In genomic region chr7:4508062-4508738, GRCm38 (mm10) we compare ENCODE assay signal across 13 mouse cellular contexts. TPM values are rescaled to one million over a fixed set of nuclear protein-coding genes. Genes with fewer than 3 reads are reported as not detected.
DNase-seq lines count a peak whose midpoint lies in the region; ATAC-seq and TF ChIP-seq lines count a peak whose summit lies in the region.
"Had no signal": no experiment of that assay in that cellular context is flagged by ENCODE, and none has a peak within 500 bp of the region (broad histone marks: within the 10 kb centered on the region; RNA-seq: fewer than 3 reads in every experiment).

No protein-coding gene starts in this region.

- H3K27ac ChIP-seq in gastrocnemius, adult 2 months = no peak overlapping the region
- no peak overlapping the region for H3K27ac ChIP-seq in ES-Bruce4 (ENCODE audit: insufficient read depth, low read length)
- no peak overlapping the region for H3K27ac ChIP-seq in liver, embryonic 11.5 days (ENCODE audit: low read depth, low read length)

- no peak overlapping the region for H3K9ac ChIP-seq in ES-Bruce4 (ENCODE audit: low read depth, poor library complexity, severe bottlenecking)
- H3K9ac ChIP-seq in liver, embryonic 11.5 days (ENCODE audit: low read depth, low read length) = no peak overlapping the region

- no peak for TF ChIP-seq POLR2A in ES-Bruce4 (IDR thresholded peaks at IDR 0.05; ENCODE audit: insufficient read depth, low read length)

- WGBS in liver, embryonic 11.5 days = 76% methylated on average over 27 of the region's 32 CpGs

- no peaks in the 10 kb centered on the region for H3K4me1 ChIP-seq in ES-Bruce4 (ENCODE audit: control insufficient read depth, insufficient read depth, low read length)
- H3K4me1 ChIP-seq in liver, embryonic 11.5 days (replicated peaks; ENCODE audit: control insufficient read depth, insufficient read depth, low read length) = peaks cover 24% of the 10 kb centered on the region

- no peak overlapping the region for H3K4me3 ChIP-seq in gastrocnemius, adult 2 months
- H3K4me3 ChIP-seq in ES-Bruce4 (ENCODE audit: low read depth, low read length) = peak overlapping the region; percentile 35
- no peak overlapping the region for H3K4me3 ChIP-seq in liver, embryonic 11.5 days (ENCODE audit: low read depth, low read length)

- TF ChIP-seq CTCF in gastrocnemius, adult 2 months (IDR thresholded peaks at IDR 0.05) = peak; percentile 46
- TF ChIP-seq CTCF in ES-Bruce4 (IDR thresholded peaks at IDR 0.05; ENCODE audit: low read depth, low read length) = peak; percentile 66

- no peaks in the 10 kb centered on the region for H3K27me3 ChIP-seq in ES-Bruce4 (ENCODE audit: control insufficient read depth, insufficient read depth, low read length, poor library complexity, severe bottlenecking)
- no peaks in the 10 kb centered on the region for H3K27me3 ChIP-seq in liver, embryonic 11.5 days (replicated peaks; ENCODE audit: control insufficient read depth, insufficient read depth, low read length)

- no peak for DNase-seq in gastrocnemius, adult 2 months
- DNase-seq in gastrocnemius, postnatal 25 days = no peak
- DNase-seq in left cerebral cortex, postnatal 36 days (ENCODE audit: low spot score in 2 of 2) = peak; percentile 38 to 42
- no peak for DNase-seq in left cerebral cortex, adult 8-10 months (ENCODE audit: low spot score in 2 of 2)
- DNase-seq in liver, embryonic 11.5 days (ENCODE audit: low spot score) = no peak
- no peak for DNase-seq in spleen, postnatal 10 days (ENCODE audit: low spot score in 2 of 2)
- no peak for DNase-seq in thymus, postnatal 25 days
- DNase-seq: adrenal gland, postnatal 36 days; heart, postnatal 10 days; kidney, adult 8-10 months had no signal

- no peaks in the 10 kb centered on the region for H3K9me3 ChIP-seq in ES-Bruce4 (replicated peaks; ENCODE audit: control insufficient read depth, insufficient read depth, low read length, poor library complexity, severe bottlenecking)
- no peaks in the 10 kb centered on the region for H3K9me3 ChIP-seq in liver, embryonic 11.5 days (ENCODE audit: control insufficient read depth, low read length)
- H3K9me3 ChIP-seq: G1E had no signal

- peak overlapping the region; percentile 22; the same call in 1 of the 2 replicates for H3K4me2 ChIP-seq in liver, embryonic 11.5 days

- TF ChIP-seq EP300 in ES-Bruce4 (IDR thresholded peaks at IDR 0.05; ENCODE audit: insufficient read depth, low read depth, low read length) = no peak

- intact Hi-C loops in gastrocnemius, adult 2 months (cut with DNase I) = loop anchor here (10.0 kb wide), 1 partner anchor 1777 kb away; the partner anchor contains the start of gene Zfp667
- intact Hi-C loops in left cerebral cortex, postnatal 36 days (cut with DNase I) = no loop called here

- H3K36me3 ChIP-seq in ES-Bruce4 (ENCODE audit: control insufficient read depth, insufficient read depth, low read length, poor library complexity, severe bottlenecking) = no peaks in the 10 kb centered on the region
- no peaks in the 10 kb centered on the region for H3K36me3 ChIP-seq in liver, embryonic 11.5 days (ENCODE audit: control insufficient read depth, insufficient read depth, low read length)
- H3K36me3 ChIP-seq: G1E had no signal

- no peak for ATAC-seq in liver, embryonic 11.5 days (replicated peaks; ENCODE audit: low FRiP score)

RNA-seq across cellular contexts. Expression of gene Ppp1r12c, which starts 6.7 kb away (rescaled TPM):
- total RNA-seq in gastrocnemius, adult 2 months (2021) = 10 to 100 TPM; 17.8 to 24.8 TPM
- 10 to 100 TPM; 20.6 to 22.3 TPM for total RNA-seq in gastrocnemius, postnatal 25 days (2021)
- 100 to 1,000 TPM; 142 to 168 TPM for total RNA-seq in left cerebral cortex, postnatal 36 days (2021)
- total RNA-seq in left cerebral cortex, adult 8-10 months (2022) = 100 to 1,000 TPM; 142 to 158 (median 151) TPM
- polyA plus RNA-seq in ES-Bruce4 (2011; ENCODE audit: insufficient read depth, insufficient read length, low read depth, missing spikeins) = 63.1 and 68.7 TPM in 2 replicates
- polyA plus RNA-seq in liver, embryonic 11.5 days (2014; fragmentation: Nextera tagmentation; extraction: Ambion mirVana) = 46.2 and 48.0 TPM in 2 replicates

RNA-seq across cellular contexts. Expression of gene Tnnt1, which starts 8.0 kb away (rescaled TPM):
- total RNA-seq in gastrocnemius, adult 2 months (2021) = 1,000 to 10,000 TPM in 1 of 2 experiments, 100 to 1,000 TPM in 1; 398 to 1,232 TPM
- total RNA-seq in gastrocnemius, postnatal 25 days (2021) = 100 to 1,000 TPM; 151 to 768 TPM
- total RNA-seq in left cerebral cortex, postnatal 36 days (2021) = 1 to 10 TPM; 5.9 to 9.4 TPM
- 10 to 100 TPM in 1 of 4 experiments, 1 to 10 TPM in 3; 7.5 to 10.9 (median 8.2) TPM for total RNA-seq in left cerebral cortex, adult 8-10 months (2022)
- 20.2 and 20.7 TPM in 2 replicates for polyA plus RNA-seq in ES-Bruce4 (2011; ENCODE audit: insufficient read depth, insufficient read length, low read depth, missing spikeins)
- 25.1 and 27.7 TPM in 2 replicates for polyA plus RNA-seq in liver, embryonic 11.5 days (2014; fragmentation: Nextera tagmentation; extraction: Ambion mirVana)
- total RNA-seq: G1E had no signal

RNA-seq across cellular contexts. Expression of gene Tnni3, which starts 15.8 kb away (rescaled TPM):
- total RNA-seq in gastrocnemius, adult 2 months (2021) = under 1 TPM in 1 of 2 experiments, not detected in 1; 0.41 TPM
- under 1 TPM in 1 of 2 experiments, not detected in 1; 0.29 TPM for total RNA-seq in gastrocnemius, postnatal 25 days (2021)
- total RNA-seq in left cerebral cortex, postnatal 36 days (2021) = under 1 TPM in 1 of 2 experiments, not detected in 1; 0.52 TPM
- total RNA-seq in left cerebral cortex, adult 8-10 months (2022) = 1 to 10 TPM; 1.9 to 4.5 (median 4.1) TPM
- polyA plus RNA-seq in ES-Bruce4 (2011; ENCODE audit: insufficient read depth, insufficient read length, low read depth, missing spikeins) = 10.0 and 11.5 TPM in 2 replicates
- polyA plus RNA-seq in liver, embryonic 11.5 days (2014; fragmentation: Nextera tagmentation; extraction: Ambion mirVana) = 8.9 and 17.0 TPM in 2 replicates
- total RNA-seq: G1E had no signal

RNA-seq across cellular contexts. Expression of gene Dnaaf3, which starts 24.1 kb away (rescaled TPM):
- total RNA-seq in gastrocnemius, adult 2 months (2021) = not detected
- not detected for total RNA-seq in gastrocnemius, postnatal 25 days (2021)
- total RNA-seq in left cerebral cortex, postnatal 36 days (2021) = under 1 TPM; 0.27 to 0.34 TPM
- under 1 TPM; 0.22 to 0.79 (median 0.30) TPM for total RNA-seq in left cerebral cortex, adult 8-10 months (2022)
- 9.2 and 10.0 TPM in 2 replicates for polyA plus RNA-seq in ES-Bruce4 (2011; ENCODE audit: insufficient read depth, insufficient read length, low read depth, missing spikeins)
- polyA plus RNA-seq in liver, embryonic 11.5 days (2014; fragmentation: Nextera tagmentation; extraction: Ambion mirVana) = 0.22 and 0.45 TPM in 2 replicates
- total RNA-seq: G1E had no signal
- polyA plus RNA-seq: G1E had no signal

RNA-seq across cellular contexts. Expression of gene Syt5, which starts 39.1 kb away (rescaled TPM):
- total RNA-seq in gastrocnemius, adult 2 months (2021) = not detected
- under 1 TPM in 1 of 2 experiments, not detected in 1; 0.16 TPM for total RNA-seq in gastrocnemius, postnatal 25 days (2021)
- total RNA-seq in left cerebral cortex, postnatal 36 days (2021) = 100 to 1,000 TPM; 263 to 298 TPM
- 100 to 1,000 TPM; 251 to 286 (median 266) TPM for total RNA-seq in left cerebral cortex, adult 8-10 months (2022)
- 4.3 and 4.9 TPM in 2 replicates for polyA plus RNA-seq in ES-Bruce4 (2011; ENCODE audit: insufficient read depth, insufficient read length, low read depth, missing spikeins)
- 0.73 and 1.2 TPM in 2 replicates for polyA plus RNA-seq in liver, embryonic 11.5 days (2014; fragmentation: Nextera tagmentation; extraction: Ambion mirVana)
- total RNA-seq: common myeloid progenitor, adult 5-6 weeks; G1E had no signal
- polyA plus RNA-seq: G1E had no signal

Comparison
In these comparisons a context has a peak if more than half of its experiments do, and no peak if none do; other contexts are left out.
1. DNase-seq: peak in left cerebral cortex, postnatal 36 days (2 of 2); none in gastrocnemius, adult 2 months (single experiment), gastrocnemius, postnatal 25 days (single experiment), left cerebral cortex, adult 8-10 months (0 of 2), liver, embryonic 11.5 days (single experiment), spleen, postnatal 10 days (0 of 2) and thymus, postnatal 25 days (single experiment).
2. RNA of gene Ppp1r12c, which starts 6.7 kb away (total RNA-seq): 142 to 168 TPM in left cerebral cortex, postnatal 36 days and 142 to 158 TPM in left cerebral cortex, adult 8-10 months; 17.8 to 24.8 TPM in gastrocnemius, adult 2 months and 20.6 to 22.3 TPM in gastrocnemius, postnatal 25 days; every median in the first group is over 4 times any median in the second.
3. RNA of gene Tnnt1, which starts 8.0 kb away (total RNA-seq): 398 to 1,232 TPM in gastrocnemius, adult 2 months and 151 to 768 TPM in gastrocnemius, postnatal 25 days; 5.9 to 9.4 TPM in left cerebral cortex, postnatal 36 days and 7.5 to 10.9 TPM in left cerebral cortex, adult 8-10 months; every median in the first group is over 10 times any median in the second.